Mouse (Mus musculus): ENCODE data around the gene Maml2.

The Maml2 gene

GRCm38 (mm10) chr9:13539535-13539934, 241.8 kb downstream of the Maml2 start:
- no peak for DNase-seq

DNA sequence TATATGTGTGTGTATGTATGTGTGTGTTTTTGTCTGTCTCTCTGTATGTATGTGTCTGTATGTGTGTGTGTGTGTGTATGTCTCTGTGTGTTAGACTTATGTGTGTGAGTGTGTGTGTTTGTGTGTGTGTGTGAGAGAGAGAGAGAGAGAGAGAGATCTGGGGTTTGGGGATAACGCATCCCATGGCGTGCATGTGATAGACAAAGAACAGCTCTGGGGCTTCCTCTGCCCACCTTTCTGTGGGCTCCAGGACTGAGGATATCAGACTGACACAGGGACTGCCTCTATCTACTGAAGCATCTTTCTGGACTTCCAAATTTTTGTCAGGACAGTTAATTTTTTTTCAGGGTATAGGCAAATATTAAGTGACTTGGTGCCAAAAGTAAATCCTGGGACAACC, 242.5 kb downstream of the Maml2 start:
- DNase-seq, result no peak

GRCm38 (mm10) chr9:13540781-13541180, 243.0 kb downstream of the Maml2 start:
- no peak for DNase-seq

GRCm38 (mm10) chr9:13543167-13543566, 245.4 kb downstream of the Maml2 start:
- no peak for DNase-seq

GRCm38 (mm10) chr9:13544133-13544532, 246.4 kb downstream of the Maml2 start:
- DNase-seq, result no peak

- DNase-seq, result no peak
These were observed 248.0 kb downstream of the Maml2 start for GRCm38 (mm10) chr9:13545726-13546125.

DNA sequence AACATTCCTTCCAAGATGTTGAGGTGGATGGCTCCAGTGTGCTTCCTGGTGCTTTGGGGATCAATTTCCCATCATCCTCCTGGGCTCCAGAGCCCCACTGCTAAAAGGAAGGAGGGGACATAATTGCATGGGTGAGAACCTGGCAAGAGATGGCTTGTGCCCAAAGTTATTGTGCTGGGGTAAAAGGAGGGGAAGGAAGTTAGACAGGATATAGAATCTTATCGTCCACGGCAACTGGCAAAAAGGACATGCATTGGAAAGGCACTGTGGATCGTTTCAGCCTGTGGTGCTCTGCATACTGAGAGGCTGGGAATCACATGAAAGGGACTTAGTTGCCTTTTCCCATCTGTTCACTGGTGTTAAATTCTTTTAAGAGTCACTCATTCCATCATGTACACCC, 252.2 kb downstream of the Maml2 start:
- no peak for DNase-seq

GRCm38 (mm10) chr9:13552380-13553052, 254.8 kb downstream of the Maml2 start:
- no peak for DNase-seq

- DNase-seq, result no peak
These were observed 257.0 kb downstream of the Maml2 start for GRCm38 (mm10) chr9:13554773-13555172.

GRCm38 (mm10) chr9:13555973-13556481, 258.3 kb downstream of the Maml2 start:
- no peak for DNase-seq

- DNase-seq, result no peak
These were observed 258.9 kb downstream of the Maml2 start for GRCm38 (mm10) chr9:13556696-13557095.

GRCm38 (mm10) chr9:13558811-13559372, 261.1 kb downstream of the Maml2 start:
- no peak for DNase-seq

- no peak for DNase-seq
These were observed 262.9 kb downstream of the Maml2 start for GRCm38 (mm10) chr9:13560651-13561050.

GRCm38 (mm10) chr9:13561335-13561734, 263.6 kb downstream of the Maml2 start:
- no peak for DNase-seq

- peak; percentile 58 for DNase-seq
These were observed 266.0 kb downstream of the Maml2 start for GRCm38 (mm10) chr9:13563475-13564414.

DNA sequence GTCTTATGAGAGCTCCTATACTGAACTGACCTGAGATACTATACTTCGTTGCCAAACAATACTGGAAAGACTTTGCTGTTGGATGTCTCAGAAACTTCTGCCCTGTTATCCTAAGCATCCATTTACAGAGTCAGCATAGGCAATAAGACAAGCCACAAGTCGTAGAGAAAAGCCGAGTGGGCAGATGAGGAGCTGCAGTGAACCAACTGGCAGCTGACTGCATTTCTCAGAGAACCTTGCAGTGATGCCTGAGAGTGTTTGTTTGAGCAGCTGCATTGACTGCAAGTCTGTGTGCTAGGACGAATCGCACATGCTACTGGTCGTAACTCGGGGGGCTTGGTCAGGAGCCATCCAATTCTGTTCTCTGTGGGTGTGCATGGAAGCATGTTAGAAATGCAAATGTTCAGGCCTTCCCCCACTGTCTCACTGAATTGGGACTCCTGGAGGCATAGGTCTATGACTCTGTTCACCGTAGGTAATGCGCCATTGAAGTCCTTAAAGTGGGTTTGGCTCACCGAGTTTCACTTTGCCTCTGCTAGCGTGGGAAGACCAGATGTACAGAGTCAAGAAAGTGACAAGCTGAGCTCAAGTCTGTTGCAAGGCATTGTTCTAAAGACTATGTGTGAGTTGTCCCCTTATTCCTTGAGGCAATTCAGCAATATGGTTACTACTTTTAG, 267.7 kb downstream of the Maml2 start:
- DNase-seq, result no peak

GRCm38 (mm10) chr9:13566154-13566885, 268.6 kb downstream of the Maml2 start:
- DNase-seq, result no peak

DNA sequence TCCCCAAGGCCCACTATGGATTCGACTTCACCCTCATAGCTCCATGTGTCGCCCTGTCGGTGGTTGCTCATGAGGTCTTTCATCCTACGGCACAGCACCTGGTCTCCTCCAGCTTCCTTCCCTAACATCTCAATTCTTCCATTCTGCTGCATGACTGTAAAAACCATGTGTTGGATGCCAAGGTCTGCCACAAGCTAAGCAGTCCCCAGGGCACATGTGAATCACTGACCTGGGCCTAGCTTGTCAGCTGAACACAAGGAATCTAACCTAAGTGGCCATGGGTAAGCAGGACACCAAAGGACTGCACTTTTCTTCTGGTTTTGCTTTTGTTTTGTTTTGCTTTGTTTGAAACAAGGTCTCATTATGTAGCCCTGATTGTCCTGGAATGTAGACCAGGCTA, 271.3 kb downstream of the Maml2 start:
- no peak for DNase-seq

- no peak for DNase-seq
These were observed 275.1 kb downstream of the Maml2 start for GRCm38 (mm10) chr9:13572847-13573246.

- no peak for DNase-seq
These were observed 276.3 kb downstream of the Maml2 start for GRCm38 (mm10) chr9:13574059-13574458.

DNA sequence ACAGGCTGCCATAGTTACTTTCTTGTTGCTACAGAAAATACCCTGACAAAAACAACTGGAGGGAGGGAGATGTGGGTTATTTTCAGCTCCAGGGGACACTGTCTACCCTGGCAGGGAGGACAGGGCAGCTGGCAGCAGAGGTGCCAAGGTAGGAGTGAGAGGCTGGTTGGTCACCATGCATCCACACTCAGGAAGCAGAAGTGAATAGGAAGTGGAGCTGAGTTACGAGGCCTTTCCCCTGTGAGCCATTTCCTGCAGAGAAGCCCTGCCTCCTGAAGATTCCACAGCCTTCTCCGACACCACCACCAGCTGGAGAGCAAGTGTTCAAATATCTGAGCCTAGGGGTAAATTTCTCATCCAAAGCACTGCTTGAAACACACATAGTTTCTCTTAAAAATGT, 277.2 kb downstream of the Maml2 start:
- no peak for DNase-seq

DNA sequence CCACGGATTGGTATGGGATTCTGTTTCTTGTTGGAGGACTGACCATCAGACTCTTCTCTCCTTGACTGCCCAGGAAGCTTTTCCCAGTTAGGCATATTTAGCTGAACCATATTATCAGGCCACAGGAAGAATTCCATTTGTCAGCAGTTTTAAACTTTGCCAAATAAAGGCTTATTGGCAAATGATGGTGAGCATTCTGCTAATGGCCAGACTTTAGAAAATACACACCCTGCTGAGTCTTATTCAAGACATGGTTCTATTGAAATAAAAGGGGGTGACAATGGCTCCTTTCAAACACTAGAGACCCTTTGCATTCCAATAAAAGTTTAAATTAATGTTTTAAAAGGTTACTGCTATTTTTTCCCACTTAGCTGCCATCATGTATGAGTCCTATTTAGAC, 279.4 kb downstream of the Maml2 start:
- no peak for DNase-seq

Measured in right cerebral cortex, adult 18-20 months (tissue).